Mouse (Mus musculus): ENCODE data around the gene Ace.

DNA sequence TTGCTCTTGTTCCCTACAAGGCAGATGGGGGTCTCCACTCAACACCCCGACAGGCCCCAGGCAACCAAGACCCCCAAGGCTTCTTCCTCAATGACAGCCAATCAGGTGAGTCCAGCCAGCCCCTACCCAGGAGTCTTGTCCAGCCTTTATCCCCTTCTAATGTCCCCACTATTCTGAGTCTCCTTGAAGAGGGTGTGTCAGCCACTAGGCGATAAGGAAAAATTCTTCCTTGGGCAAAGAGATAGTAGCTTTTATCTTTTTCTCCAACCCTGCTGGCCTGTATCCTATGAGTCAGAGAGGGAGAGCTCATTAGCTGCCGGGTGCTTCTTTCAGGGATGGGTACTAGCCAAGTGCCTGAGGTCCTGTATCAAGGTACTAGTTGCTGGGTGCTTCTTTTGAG lies 58.0 kb downstream of the Ace start:
- TF ChIP-seq CTCF (IDR thresholded peaks at IDR 0.05; ENCODE audit: extremely low read depth, insufficient read length, insufficient replicate concordance, low read depth, low read length): no peak
- no peak for TF ChIP-seq POLR2A (IDR thresholded peaks at IDR 0.05; ENCODE audit: low read depth, low read length)
